Mouse (Mus musculus): Measurements from ENCODE around the gene Scgb1b29. TPM values are rescaled to one million over a fixed set of nuclear protein-coding genes. Genes with fewer than 3 reads are reported as not detected.
"Not testable (repeated sequence)": the region's sequence is repeated elsewhere in the genome, so short reads cannot be mapped to it uniquely, and the experiment has no call there.

Scgb1b29 gene
- total RNA-seq (2021) = not detected
- long read RNA-seq, experiment 1 = 0 reads
- long read RNA-seq, experiment 2 = 0 reads

DNA sequence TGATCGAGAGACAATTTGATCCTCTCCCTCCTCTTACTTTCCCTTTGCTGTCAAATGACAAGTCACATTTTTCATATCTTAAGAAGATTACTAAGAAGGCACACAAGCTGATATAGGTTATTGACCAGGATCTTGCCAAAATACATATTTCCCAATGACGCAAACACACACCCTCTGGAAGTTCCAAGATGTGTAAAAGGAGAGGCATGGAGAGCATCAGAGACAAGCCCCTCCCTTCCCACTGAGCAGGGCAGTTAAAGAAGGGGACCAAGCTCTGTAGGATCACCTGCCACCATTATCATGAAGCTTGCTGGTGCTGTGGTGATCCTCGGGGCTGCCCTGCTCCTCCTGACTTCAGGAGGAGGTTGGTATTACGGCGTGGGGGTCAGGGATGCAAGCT lies at the start of gene Scgb1b29:
Scgb1b29 (plus strand) TSS at position 301 of the 400 bp plus-strand sequence.
- intact Hi-C loops (cut with DNase I); H3K4me3 ChIP-seq; H3K27ac ChIP-seq; DNase-seq (ENCODE audit: extremely low spot score in 1 of 2, low spot score in 2 of 2): not testable (repeated sequence)

GRCm38 (mm10) chr7:32428636-32429035 lies 12.7 kb upstream of the Scgb1b29 start:
- H3K27ac ChIP-seq; H3K4me3 ChIP-seq; intact Hi-C loops (cut with DNase I); DNase-seq (ENCODE audit: extremely low spot score in 1 of 2, low spot score in 2 of 2): not testable (repeated sequence)

Other genes with a start within 250 kb of the Scgb1b29 start
- not detected for gene Scgb2b11, start 230.4 kb upstream of the Scgb1b29 start, total RNA-seq (2021)
- gene Scgb1b11, start 218.7 kb upstream of the Scgb1b29 start, total RNA-seq (2021) = not detected
- not detected for gene Scgb2b12, start 114.3 kb upstream of the Scgb1b29 start, total RNA-seq (2021)
- not detected for gene Scgb1b12, start 107.4 kb upstream of the Scgb1b29 start, total RNA-seq (2021)